Mouse (Mus musculus): Measurements from ENCODE around the gene Tmem51. TPM values are rescaled to one million over a fixed set of nuclear protein-coding genes. Genes with fewer than 3 reads are reported as not detected.

Gene Tmem51
- polyA plus RNA-seq, 1 experiment = not detected

- Histone ChIP-seq H3ac (ENCODE audit: control insufficient read depth, insufficient read length) (no peak overlapping the region), H3K27me3 (ENCODE audit: control insufficient read depth, insufficient read depth, insufficient read length) (no peaks in the 10 kb centered on the region), H3K4me2 (ENCODE audit: low read depth) (no peak overlapping the region), H3K4me3 (no peak overlapping the region), H3K36me3 (ENCODE audit: control insufficient read depth, insufficient read depth) (no peaks in the 10 kb centered on the region), H3K79me2 (ENCODE audit: control insufficient read depth, insufficient read depth) (no peaks in the 10 kb centered on the region)
- TF ChIP-seq POLR2AphosphoS2 (IDR thresholded peaks at IDR 0.05; ENCODE audit: insufficient read length, low read depth) (no peak), E2F4 (IDR thresholded peaks at IDR 0.05; ENCODE audit: insufficient read depth) (no peak), USF1 (IDR thresholded peaks at IDR 0.05; ENCODE audit: low read depth) (no peak)
These were observed 17.5 kb downstream of the Tmem51 start for GRCm38 (mm10) chr4:142066576-142066975.

GRCm38 (mm10) chr4:142065835-142066234 is 18.3 kb downstream of the Tmem51 start:
- no peak for TF ChIP-seq SRF (IDR thresholded peaks at IDR 0.05; ENCODE audit: control insufficient read depth, insufficient read length, low read depth)
- TF ChIP-seq MAX (IDR thresholded peaks at IDR 0.05; ENCODE audit: low read depth) = no peak
- TF ChIP-seq POLR2AphosphoS2 (IDR thresholded peaks at IDR 0.05; ENCODE audit: insufficient read length, low read depth) = no peak
- no peak for TF ChIP-seq USF1 (IDR thresholded peaks at IDR 0.05; ENCODE audit: low read depth)
- no peak for TF ChIP-seq REST (IDR thresholded peaks at IDR 0.05; ENCODE audit: insufficient read depth, insufficient read length)
- no peak for TF ChIP-seq CEBPB (IDR thresholded peaks at IDR 0.05; ENCODE audit: insufficient read depth, poor library complexity, severe bottlenecking)
- TF ChIP-seq TCF12 (IDR thresholded peaks at IDR 0.05; ENCODE audit: insufficient read depth, poor library complexity, severe bottlenecking) = no peak
- TF ChIP-seq TCF3 (IDR thresholded peaks at IDR 0.05; ENCODE audit: insufficient read length, low read depth) = no peak
- TF ChIP-seq MYOD1 (IDR thresholded peaks at IDR 0.05; ENCODE audit: control insufficient read depth in 1 of 3, insufficient read length in 2 of 3, low read depth in 2 of 3) = no peak
- H3K4me2 ChIP-seq (ENCODE audit: low read depth) = no peak overlapping the region
- no peak overlapping the region for H3K4me3 ChIP-seq
- no peaks in the 10 kb centered on the region for H3K79me2 ChIP-seq (ENCODE audit: control insufficient read depth, insufficient read depth)
- no peak overlapping the region for H3ac ChIP-seq (ENCODE audit: control insufficient read depth, insufficient read length)
- no peaks in the 10 kb centered on the region for H3K36me3 ChIP-seq (ENCODE audit: control insufficient read depth, insufficient read depth)
- H3K27me3 ChIP-seq (ENCODE audit: control insufficient read depth, insufficient read depth, insufficient read length) = no peaks in the 10 kb centered on the region

GRCm38 (mm10) chr4:142065270-142065669 is 18.8 kb downstream of the Tmem51 start:
- no peak overlapping the region for H3ac ChIP-seq (ENCODE audit: control insufficient read depth, insufficient read length)
- no peaks in the 10 kb centered on the region for H3K27me3 ChIP-seq (ENCODE audit: control insufficient read depth, insufficient read depth, insufficient read length)
- TF ChIP-seq TCF12 (IDR thresholded peaks at IDR 0.05; ENCODE audit: insufficient read depth, poor library complexity, severe bottlenecking) (no peak), REST (IDR thresholded peaks at IDR 0.05; ENCODE audit: insufficient read depth, insufficient read length) (no peak), CEBPB (IDR thresholded peaks at IDR 0.05; ENCODE audit: insufficient read depth, poor library complexity, severe bottlenecking) (no peak), TCF3 (IDR thresholded peaks at IDR 0.05; ENCODE audit: insufficient read length, low read depth) (no peak), E2F4 (IDR thresholded peaks at IDR 0.05; ENCODE audit: insufficient read depth) (no peak), POLR2A (IDR thresholded peaks at IDR 0.05; ENCODE audit: insufficient read length, low read depth) (no peak), MAX (IDR thresholded peaks at IDR 0.05; ENCODE audit: low read depth) (no peak)
- H3K4me3 ChIP-seq = no peak overlapping the region
- H3K36me3 ChIP-seq (ENCODE audit: control insufficient read depth, insufficient read depth) = no peaks in the 10 kb centered on the region
- no peaks in the 10 kb centered on the region for H3K79me2 ChIP-seq (ENCODE audit: control insufficient read depth, insufficient read depth)
- no peak overlapping the region for H3K4me2 ChIP-seq (ENCODE audit: low read depth)

- TF ChIP-seq POLR2AphosphoS2 (IDR thresholded peaks at IDR 0.05; ENCODE audit: insufficient read length, low read depth) (no peak), REST (IDR thresholded peaks at IDR 0.05; ENCODE audit: insufficient read depth, insufficient read length) (no peak), USF1 (IDR thresholded peaks at IDR 0.05; ENCODE audit: low read depth) (no peak), CEBPB (IDR thresholded peaks at IDR 0.05; ENCODE audit: insufficient read depth, poor library complexity, severe bottlenecking) (no peak), E2F4 (IDR thresholded peaks at IDR 0.05; ENCODE audit: insufficient read depth) (no peak), TCF3 (IDR thresholded peaks at IDR 0.05; ENCODE audit: insufficient read length, low read depth) (no peak), MAX (IDR thresholded peaks at IDR 0.05; ENCODE audit: low read depth) (no peak), SRF (IDR thresholded peaks at IDR 0.05; ENCODE audit: control insufficient read depth, insufficient read length, low read depth) (no peak), POLR2A (IDR thresholded peaks at IDR 0.05; ENCODE audit: insufficient read length, low read depth) (no peak), MYOD1 (IDR thresholded peaks at IDR 0.05; ENCODE audit: control insufficient read depth in 1 of 3, insufficient read length in 2 of 3, low read depth in 2 of 3) (no peak), MYOG (IDR thresholded peaks at IDR 0.05; ENCODE audit: control insufficient read depth in 1 of 3, insufficient read depth in 1 of 3, insufficient read length in 2 of 3, low read depth in 2 of 3) (no peak), TCF12 (IDR thresholded peaks at IDR 0.05; ENCODE audit: insufficient read depth, poor library complexity, severe bottlenecking) (no peak)
- no peak overlapping the region for H3ac ChIP-seq (ENCODE audit: control insufficient read depth, insufficient read length)
- H3K79me2 ChIP-seq (ENCODE audit: control insufficient read depth, insufficient read depth) = no peaks in the 10 kb centered on the region
- no peaks in the 10 kb centered on the region for H3K27me3 ChIP-seq (ENCODE audit: control insufficient read depth, insufficient read depth, insufficient read length)
- H3K4me2 ChIP-seq (ENCODE audit: low read depth) = no peak overlapping the region
- no peaks in the 10 kb centered on the region for H3K36me3 ChIP-seq (ENCODE audit: control insufficient read depth, insufficient read depth)
- no peak overlapping the region for H3K4me3 ChIP-seq
These were observed 19.4 kb downstream of the Tmem51 start for GRCm38 (mm10) chr4:142064582-142065228.

- H3K79me2 ChIP-seq (ENCODE audit: control insufficient read depth, insufficient read depth) = no peaks in the 10 kb centered on the region
- no peaks in the 10 kb centered on the region for H3K27me3 ChIP-seq (ENCODE audit: control insufficient read depth, insufficient read depth, insufficient read length)
- no peak overlapping the region for H3K4me3 ChIP-seq
- no peak for TF ChIP-seq MYOG (IDR thresholded peaks at IDR 0.05; ENCODE audit: control insufficient read depth in 1 of 3, insufficient read depth in 1 of 3, insufficient read length in 2 of 3, low read depth in 2 of 3)
- no peak for TF ChIP-seq TCF3 (IDR thresholded peaks at IDR 0.05; ENCODE audit: insufficient read length, low read depth)
- TF ChIP-seq POLR2A (IDR thresholded peaks at IDR 0.05; ENCODE audit: insufficient read length, low read depth) = no peak
- no peak for TF ChIP-seq CEBPB (IDR thresholded peaks at IDR 0.05; ENCODE audit: insufficient read depth, poor library complexity, severe bottlenecking)
- H3K4me2 ChIP-seq (ENCODE audit: low read depth) = no peak overlapping the region
- no peak overlapping the region for H3ac ChIP-seq (ENCODE audit: control insufficient read depth, insufficient read length)
- H3K36me3 ChIP-seq (ENCODE audit: control insufficient read depth, insufficient read depth) = no peaks in the 10 kb centered on the region
These were observed 21.0 kb downstream of the Tmem51 start for GRCm38 (mm10) chr4:142063057-142063534.

All from myocyte (in vitro differentiated cells).